Mouse (Mus musculus) heart, postnatal 4 days (tissue): ENCODE measurements around the gene Lman1l. TPM values are rescaled to one million over a fixed set of nuclear protein-coding genes. Genes with fewer than 3 reads are reported as not detected.

Experiments used
- DNase-seq: peaks from one replicate; pipeline ENCODE4 v3.0.0; 2021
- total RNA-seq, 2 experiments: library from RNA; stranded (reverse); gene quantifications; 2 replicates each; pipeline ENCODE4 v1.2.3; 2021

The Lman1l gene
- total RNA-seq, 2 experiments from 2014 or later, result not detected

- no peak for DNase-seq
Measured at GRCm38 (mm10) chr9:57577144-57577849, 43.3 kb downstream of the Lman1l start.

GRCm38 (mm10) chr9:57575577-57575976 lies 45.0 kb downstream of the Lman1l start:
- no peak for DNase-seq

- no peak for DNase-seq
Measured at GRCm38 (mm10) chr9:57574397-57574796, 46.2 kb downstream of the Lman1l start.

GRCm38 (mm10) chr9:57568500-57568899 lies 52.1 kb downstream of the Lman1l start:
- no peak for DNase-seq

- DNase-seq, result no peak
Measured at GRCm38 (mm10) chr9:57566846-57567245, 53.7 kb downstream of the Lman1l start.

- peak; percentile 62 for DNase-seq
Measured at GRCm38 (mm10) chr9:57565741-57566221, 54.8 kb downstream of the Lman1l start.

GRCm38 (mm10) chr9:57564609-57565008 lies 56.0 kb downstream of the Lman1l start:
- DNase-seq, result no peak

GRCm38 (mm10) chr9:57562896-57563372 lies 57.6 kb downstream of the Lman1l start:
- peak; percentile 74 for DNase-seq

GRCm38 (mm10) chr9:57561711-57562099 lies 58.9 kb downstream of the Lman1l start:
- DNase-seq, result no peak

- peak; percentile 93 for DNase-seq
Measured at GRCm38 (mm10) chr9:57560861-57561710, 59.5 kb downstream of the Lman1l start, which contains the start of gene Scamp2. Scamp2 (plus strand) TSS chr9:57560943.

GRCm38 (mm10) chr9:57560263-57560662 lies 60.3 kb downstream of the Lman1l start:
- no peak for DNase-seq

- no peak for DNase-seq
Measured at GRCm38 (mm10) chr9:57559568-57559967, 61.0 kb downstream of the Lman1l start.

- DNase-seq, result no peak
Measured at GRCm38 (mm10) chr9:57558625-57559024, 61.9 kb downstream of the Lman1l start.

- no peak for DNase-seq
Measured at GRCm38 (mm10) chr9:57557215-57557614, 63.4 kb downstream of the Lman1l start.

Other genes with a start within 250 kb of the Lman1l start
- 1 to 10 TPM; 8.3 TPM for gene Ppcdc, start 180.7 kb downstream of the Lman1l start, total RNA-seq
- 10 to 100 TPM; 11.6 to 11.7 TPM for gene Scamp5, start 152.7 kb downstream of the Lman1l start, total RNA-seq
- gene Rpp25, start 116.7 kb downstream of the Lman1l start, total RNA-seq, result 1 to 10 TPM; 7.8 to 9.4 TPM
- 1,000 to 10,000 TPM; 1,831 to 1,865 TPM for gene Cox5a, start 99.5 kb downstream of the Lman1l start, total RNA-seq
- 1 to 10 TPM; 7.9 to 8.8 TPM for gene Fam219b, start 83.2 kb downstream of the Lman1l start, total RNA-seq
- gene Mpi, start 68.0 kb downstream of the Lman1l start, total RNA-seq, result 100 to 1,000 TPM; 122 to 125 TPM
- gene Scamp2, start 59.8 kb downstream of the Lman1l start, total RNA-seq, result 10 to 100 TPM; 34.5 to 37.0 TPM
- gene Ulk3, start 31.3 kb downstream of the Lman1l start, total RNA-seq, result 10 to 100 TPM; 11.9 to 12.3 TPM
- not detected for gene Cplx3, start 14.5 kb downstream of the Lman1l start, total RNA-seq
- 10 to 100 TPM; 42.1 to 47.0 TPM for gene Csk, start 32.9 kb upstream of the Lman1l start, total RNA-seq
- not detected for gene Cyp1a2, start 62.9 kb upstream of the Lman1l start, total RNA-seq
- gene Cyp1a1, start 67.2 kb upstream of the Lman1l start, total RNA-seq, result not detected
- 10 to 100 TPM in 1 of 2 experiments, 1 to 10 TPM in 1; 8.9 to 10.0 TPM for gene Edc3, start 87.8 kb upstream of the Lman1l start, total RNA-seq
- gene Clk3, start 145.1 kb upstream of the Lman1l start, total RNA-seq, result 10 to 100 TPM; 43.5 to 49.1 TPM
- 1 to 10 TPM; 8.5 to 9.5 TPM for gene Arid3b, start 216.0 kb upstream of the Lman1l start, total RNA-seq